Mouse (Mus musculus): ENCODE measurements around the gene 5330417C22Rik.
A peak's percentile ranks its signal among the peaks of the same experiment; 100 is the strongest.

5330417C22Rik gene

GRCm38 (mm10) chr3:108458380-108458779 is 78.0 kb downstream of the 5330417C22Rik start:
- DNase-seq (ENCODE audit: low spot score), result no peak

GRCm38 (mm10) chr3:108454172-108454571 is 82.2 kb downstream of the 5330417C22Rik start:
- DNase-seq (ENCODE audit: low spot score), result no peak

GRCm38 (mm10) chr3:108451969-108452368 is 84.4 kb downstream of the 5330417C22Rik start:
- no peak for DNase-seq (ENCODE audit: low spot score)

GRCm38 (mm10) chr3:108445366-108445705 is 91.0 kb downstream of the 5330417C22Rik start:
- DNase-seq (ENCODE audit: low spot score), result no peak

- peak; percentile 90 for DNase-seq (ENCODE audit: low spot score)
Measured at GRCm38 (mm10) chr3:108444698-108445365, 91.5 kb downstream of the 5330417C22Rik start, which contains the start of gene Sars. Gene Sars (minus strand): TSS chr3:108445209.

- DNase-seq (ENCODE audit: low spot score), result peak; percentile 83
Measured at GRCm38 (mm10) chr3:108444029-108444428, 92.3 kb downstream of the 5330417C22Rik start.

GRCm38 (mm10) chr3:108436380-108436714 is 100.0 kb downstream of the 5330417C22Rik start:
- DNase-seq (ENCODE audit: low spot score), result no peak

GRCm38 (mm10) chr3:108435701-108436379 is 100.5 kb downstream of the 5330417C22Rik start:
- DNase-seq (ENCODE audit: low spot score), result no peak

GRCm38 (mm10) chr3:108433881-108434495 is 102.3 kb downstream of the 5330417C22Rik start:
- no peak for DNase-seq (ENCODE audit: low spot score)

GRCm38 (mm10) chr3:108433188-108433880 is 103.0 kb downstream of the 5330417C22Rik start:
- no peak for DNase-seq (ENCODE audit: low spot score)

GRCm38 (mm10) chr3:108432542-108433187 is 103.7 kb downstream of the 5330417C22Rik start:
- DNase-seq (ENCODE audit: low spot score), result no peak

GRCm38 (mm10) chr3:108425624-108426018 is 110.7 kb downstream of the 5330417C22Rik start:
- no peak for DNase-seq (ENCODE audit: low spot score)

GRCm38 (mm10) chr3:108424944-108425623 is 111.3 kb downstream of the 5330417C22Rik start:
- no peak for DNase-seq (ENCODE audit: low spot score)

GRCm38 (mm10) chr3:108423844-108424801 is 112.2 kb downstream of the 5330417C22Rik start:
- no peak for DNase-seq (ENCODE audit: low spot score)

GRCm38 (mm10) chr3:108423006-108423405 is 113.3 kb downstream of the 5330417C22Rik start:
- DNase-seq (ENCODE audit: low spot score), result no peak

- DNase-seq (ENCODE audit: low spot score), result peak; percentile 60
Measured at GRCm38 (mm10) chr3:108415831-108416223, 120.5 kb downstream of the 5330417C22Rik start.

GRCm38 (mm10) chr3:108414857-108415830 is 121.2 kb downstream of the 5330417C22Rik start, which contains the start of gene Celsr2:
Gene Celsr2 (minus strand): TSS chr3:108415552.
- DNase-seq (ENCODE audit: low spot score), result no peak

- DNase-seq (ENCODE audit: low spot score), result no peak
Measured at GRCm38 (mm10) chr3:108413634-108414360, 122.5 kb downstream of the 5330417C22Rik start.
